Mouse (Mus musculus): ENCODE measurements at regions not wholly inside any gene's neighbourhood (a gene's known extent, or its start where the extent isn't known, plus 50 kb on each side); places are given as distances from the start of the nearest gene placed in this dataset.
A peak's percentile ranks its signal among the peaks of the same experiment; 100 is the strongest.

GRCm38 (mm10) chr13:43990281-43991101 lies 205.9 kb downstream of the Cd83 start:
- Histone ChIP-seq H3K4me3 (ENCODE audit: low read depth, low read length) (no peak overlapping the region), H3K9me3 (replicated peaks; ENCODE audit: control insufficient read depth, low read length) (no peaks in the 10 kb centered on the region), H3K27ac (ENCODE audit: low read depth, low read length) (no peak overlapping the region), H3K4me1 (ENCODE audit: control insufficient read depth, insufficient read depth, low read length) (peaks cover 18% of the 10 kb centered on the region), H3K36me3 (ENCODE audit: control insufficient read depth, insufficient read depth, low read length) (no peaks in the 10 kb centered on the region), H3K4me2 (peak overlapping the region; percentile 27; the same call in 1 of the 2 replicates), H3K9ac (ENCODE audit: low read depth, low read length) (no peak overlapping the region), H3K27me3 (ENCODE audit: control insufficient read depth, insufficient read depth, low read length) (no peaks in the 10 kb centered on the region)
- no peak for ATAC-seq (replicated peaks; ENCODE audit: insufficient number of reproducible peaks, low FRiP score, low TSS enrichment)
- WGBS (ENCODE audit: insufficient replicate concordance), result 33% methylated on average over 16 of the region's 16 CpGs

- H3K4me3 ChIP-seq (ENCODE audit: low read depth, low read length), result no peak overlapping the region
- no peak overlapping the region for H3K27ac ChIP-seq (ENCODE audit: low read depth, low read length)
- no peak overlapping the region for H3K4me2 ChIP-seq
- no peaks in the 10 kb centered on the region for H3K27me3 ChIP-seq (ENCODE audit: control insufficient read depth, insufficient read depth, low read length)
- H3K9me3 ChIP-seq (replicated peaks; ENCODE audit: control insufficient read depth, low read length), result no peaks in the 10 kb centered on the region
- WGBS (ENCODE audit: insufficient replicate concordance), result 44% methylated on average over 5 of the region's 5 CpGs
- H3K4me1 ChIP-seq (ENCODE audit: control insufficient read depth, insufficient read depth, low read length), result peaks cover 18% of the 10 kb centered on the region
- no peak overlapping the region for H3K9ac ChIP-seq (ENCODE audit: low read depth, low read length)
- H3K36me3 ChIP-seq (ENCODE audit: control insufficient read depth, insufficient read depth, low read length), result no peaks in the 10 kb centered on the region
- ATAC-seq (replicated peaks; ENCODE audit: insufficient number of reproducible peaks, low FRiP score, low TSS enrichment), result no peak
Measured at GRCm38 (mm10) chr13:43991774-43992173, 207.2 kb downstream of the Cd83 start.

- no peak overlapping the region for H3K27ac ChIP-seq (ENCODE audit: low read depth, low read length)
- H3K27me3 ChIP-seq (ENCODE audit: control insufficient read depth, insufficient read depth, low read length), result no peaks in the 10 kb centered on the region
- no peak overlapping the region for H3K4me2 ChIP-seq
- no peaks in the 10 kb centered on the region for H3K36me3 ChIP-seq (ENCODE audit: control insufficient read depth, insufficient read depth, low read length)
- H3K9ac ChIP-seq (ENCODE audit: low read depth, low read length), result no peak overlapping the region
- ATAC-seq (replicated peaks; ENCODE audit: insufficient number of reproducible peaks, low FRiP score, low TSS enrichment), result no peak
- H3K4me1 ChIP-seq (ENCODE audit: control insufficient read depth, insufficient read depth, low read length), result peaks cover 18% of the 10 kb centered on the region
- H3K4me3 ChIP-seq (ENCODE audit: low read depth, low read length), result no peak overlapping the region
- H3K9me3 ChIP-seq (replicated peaks; ENCODE audit: control insufficient read depth, low read length), result no peaks in the 10 kb centered on the region
Measured at GRCm38 (mm10) chr13:43992968-43993367, 208.4 kb downstream of the Cd83 start.

GRCm38 (mm10) chr13:43994361-43994760 lies 209.8 kb downstream of the Cd83 start:
- 89% methylated on average over 4 of the region's 4 CpGs for WGBS (ENCODE audit: insufficient replicate concordance)
- no peak overlapping the region for H3K27ac ChIP-seq (ENCODE audit: low read depth, low read length)
- no peaks in the 10 kb centered on the region for H3K9me3 ChIP-seq (replicated peaks; ENCODE audit: control insufficient read depth, low read length)
- no peak overlapping the region for H3K9ac ChIP-seq (ENCODE audit: low read depth, low read length)
- H3K27me3 ChIP-seq (ENCODE audit: control insufficient read depth, insufficient read depth, low read length), result no peaks in the 10 kb centered on the region
- no peak overlapping the region for H3K4me3 ChIP-seq (ENCODE audit: low read depth, low read length)
- H3K4me1 ChIP-seq (ENCODE audit: control insufficient read depth, insufficient read depth, low read length), result peaks cover 18% of the 10 kb centered on the region
- ATAC-seq (replicated peaks; ENCODE audit: insufficient number of reproducible peaks, low FRiP score, low TSS enrichment), result no peak
- H3K4me2 ChIP-seq, result no peak overlapping the region
- H3K36me3 ChIP-seq (ENCODE audit: control insufficient read depth, insufficient read depth, low read length), result no peaks in the 10 kb centered on the region

- no peak for ATAC-seq (replicated peaks; ENCODE audit: insufficient number of reproducible peaks, low FRiP score, low TSS enrichment)
- Histone ChIP-seq H3K9me3 (replicated peaks; ENCODE audit: control insufficient read depth, low read length) (no peaks in the 10 kb centered on the region), H3K9ac (ENCODE audit: low read depth, low read length) (no peak overlapping the region), H3K27ac (ENCODE audit: low read depth, low read length) (no peak overlapping the region), H3K4me1 (ENCODE audit: control insufficient read depth, insufficient read depth, low read length) (peaks cover 14% of the 10 kb centered on the region), H3K4me2 (no peak overlapping the region), H3K27me3 (ENCODE audit: control insufficient read depth, insufficient read depth, low read length) (no peaks in the 10 kb centered on the region), H3K4me3 (ENCODE audit: low read depth, low read length) (no peak overlapping the region), H3K36me3 (ENCODE audit: control insufficient read depth, insufficient read depth, low read length) (no peaks in the 10 kb centered on the region)
- WGBS (ENCODE audit: insufficient replicate concordance), result 38% methylated on average over 3 of the region's 3 CpGs
Measured at GRCm38 (mm10) chr13:43995623-43996022, 211.0 kb downstream of the Cd83 start.

GRCm38 (mm10) chr13:44001861-44002545 lies 217.4 kb downstream of the Cd83 start:
- 78% methylated on average over 12 of the region's 12 CpGs for WGBS (ENCODE audit: insufficient replicate concordance)
- ATAC-seq (replicated peaks; ENCODE audit: insufficient number of reproducible peaks, low FRiP score, low TSS enrichment), result no peak
- H3K9ac ChIP-seq (ENCODE audit: low read depth, low read length), result no peak overlapping the region

GRCm38 (mm10) chr13:44012868-44013267 lies 228.3 kb downstream of the Cd83 start:
- 43% methylated on average over 2 of the region's 2 CpGs for WGBS (ENCODE audit: insufficient replicate concordance)
- Histone ChIP-seq H3K4me2 (no peak overlapping the region), H3K4me1 (ENCODE audit: control insufficient read depth, insufficient read depth, low read length) (no peaks in the 10 kb centered on the region), H3K27me3 (ENCODE audit: control insufficient read depth, insufficient read depth, low read length) (no peaks in the 10 kb centered on the region), H3K9ac (ENCODE audit: low read depth, low read length) (no peak overlapping the region), H3K9me3 (replicated peaks; ENCODE audit: control insufficient read depth, low read length) (no peaks in the 10 kb centered on the region), H3K36me3 (ENCODE audit: control insufficient read depth, insufficient read depth, low read length) (no peaks in the 10 kb centered on the region), H3K4me3 (ENCODE audit: low read depth, low read length) (no peak overlapping the region), H3K27ac (ENCODE audit: low read depth, low read length) (no peak overlapping the region)
- ATAC-seq (replicated peaks; ENCODE audit: insufficient number of reproducible peaks, low FRiP score, low TSS enrichment), result no peak

More at GRCm38 (mm10) chr13:44001861-44002545, 217.4 kb downstream of the Cd83 start:
- Histone ChIP-seq H3K4me2 (no peak overlapping the region), H3K9me3 (replicated peaks; ENCODE audit: control insufficient read depth, low read length) (peaks cover 3% of the 10 kb centered on the region; the same call in 1 of the 2 replicates), H3K27ac (ENCODE audit: low read depth, low read length) (no peak overlapping the region), H3K4me3 (ENCODE audit: low read depth, low read length) (no peak overlapping the region), H3K36me3 (ENCODE audit: control insufficient read depth, insufficient read depth, low read length) (no peaks in the 10 kb centered on the region), H3K4me1 (ENCODE audit: control insufficient read depth, insufficient read depth, low read length) (no peaks in the 10 kb centered on the region), H3K27me3 (ENCODE audit: control insufficient read depth, insufficient read depth, low read length) (no peaks in the 10 kb centered on the region)

- Histone ChIP-seq H3K36me3 (ENCODE audit: control insufficient read depth, insufficient read depth, low read length) (no peaks in the 10 kb centered on the region), H3K9ac (ENCODE audit: low read depth, low read length) (no peak overlapping the region), H3K27me3 (ENCODE audit: control insufficient read depth, insufficient read depth, low read length) (no peaks in the 10 kb centered on the region), H3K4me3 (ENCODE audit: low read depth, low read length) (no peak overlapping the region), H3K4me2 (no peak overlapping the region), H3K27ac (ENCODE audit: low read depth, low read length) (peak overlapping the region; percentile 41; the same call in 1 of the 2 replicates), H3K9me3 (replicated peaks; ENCODE audit: control insufficient read depth, low read length) (no peaks in the 10 kb centered on the region), H3K4me1 (ENCODE audit: control insufficient read depth, insufficient read depth, low read length) (peaks cover 7% of the 10 kb centered on the region)
- 42% methylated on average over 8 of the region's 8 CpGs for WGBS (ENCODE audit: insufficient replicate concordance)
- ATAC-seq (replicated peaks; ENCODE audit: insufficient number of reproducible peaks, low FRiP score, low TSS enrichment), result no peak
Measured at GRCm38 (mm10) chr13:44018489-44019303, 234.1 kb downstream of the Cd83 start.
